Mouse (Mus musculus) E14TG2a.4 (cell line): Measurements from ENCODE around the gene Ubald2.

ENCODE experiments used
- CTCF ChIP-seq: conservative IDR thresholded peaks from 2 replicates; pipeline ENCODE4 v1.5.1; 2014; ENCODE audit warnings: low read length
- NANOG ChIP-seq: IDR thresholded peaks from 2 replicates; pipeline ENCODE4 v1.6.1; 2014; ENCODE audit warnings: borderline replicate concordance, low read length, mixed read lengths

DNA sequence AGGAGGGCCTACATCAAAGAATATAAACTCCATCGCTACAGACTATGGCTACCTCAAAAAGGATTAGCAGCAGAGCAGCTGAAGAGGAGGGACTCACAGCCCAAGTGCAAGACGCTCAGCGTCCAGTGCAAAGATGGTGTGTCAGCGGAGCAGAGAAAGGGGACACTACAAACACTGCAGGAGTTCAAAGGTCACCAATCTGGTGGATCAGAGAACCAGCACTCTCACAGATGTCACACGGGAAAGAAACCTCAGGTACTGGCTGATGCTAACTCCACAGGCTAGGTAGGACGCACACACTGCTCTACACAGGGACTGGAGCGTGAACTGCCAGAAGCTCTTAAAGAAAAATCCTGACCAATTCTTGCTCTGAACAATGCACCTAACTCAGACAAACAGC lies 45.1 kb downstream of the Ubald2 start:
- no peak for TF ChIP-seq CTCF
- no peak for TF ChIP-seq NANOG
